Mouse (Mus musculus) cerebellum, adult 8-10 months (tissue): ENCODE data around the gene Gm49369.
"Not testable (repeated sequence)": the region's sequence is repeated elsewhere in the genome, so short reads cannot be mapped to it uniquely, and the experiment has no call there.

Experiments
- DNase-seq: peaks from one replicate; pipeline ENCODE4 v3.0.0; 2022

Gene Gm49369

GRCm38 (mm10) chr7:142382567-142382966, at the start of gene Gm49369:
TSS of gene Gm49369 (minus strand) at chr7:142382667.
- DNase-seq: no peak

- no peak for DNase-seq
Measured at GRCm38 (mm10) chr7:142431106-142431505, 48.6 kb upstream of the Gm49369 start.

- no peak for DNase-seq
Measured at GRCm38 (mm10) chr7:142430160-142430678, 47.8 kb upstream of the Gm49369 start.

- no peak for DNase-seq
Measured at GRCm38 (mm10) chr7:142428213-142428612, 45.7 kb upstream of the Gm49369 start.

- no peak for DNase-seq
Measured at GRCm38 (mm10) chr7:142425641-142426213, 43.3 kb upstream of the Gm49369 start.

GRCm38 (mm10) chr7:142421826-142422225, 39.4 kb upstream of the Gm49369 start:
- DNase-seq: no peak

GRCm38 (mm10) chr7:142419887-142420286, 37.4 kb upstream of the Gm49369 start:
- DNase-seq: no peak

- DNase-seq: no peak
Measured at GRCm38 (mm10) chr7:142418679-142419078, 36.2 kb upstream of the Gm49369 start.

GRCm38 (mm10) chr7:142418027-142418426, 35.6 kb upstream of the Gm49369 start:
- no peak for DNase-seq

- DNase-seq: no peak
Measured at GRCm38 (mm10) chr7:142416225-142416624, 33.8 kb upstream of the Gm49369 start.

GRCm38 (mm10) chr7:142415314-142415713, 32.8 kb upstream of the Gm49369 start:
- no peak for DNase-seq

- DNase-seq: no peak
Measured at GRCm38 (mm10) chr7:142413285-142413684, 30.8 kb upstream of the Gm49369 start.

GRCm38 (mm10) chr7:142409603-142410002, 27.1 kb upstream of the Gm49369 start:
- DNase-seq: no peak

- DNase-seq: no peak
Measured at GRCm38 (mm10) chr7:142408686-142409085, 26.2 kb upstream of the Gm49369 start.

GRCm38 (mm10) chr7:142407935-142408334, 25.5 kb upstream of the Gm49369 start:
- DNase-seq: no peak

- not testable (repeated sequence) for DNase-seq
Measured at GRCm38 (mm10) chr7:142405134-142405533, 22.7 kb upstream of the Gm49369 start.

- DNase-seq: no peak
Measured at GRCm38 (mm10) chr7:142403591-142403990, 21.1 kb upstream of the Gm49369 start.

- no peak for DNase-seq
Measured at GRCm38 (mm10) chr7:142400750-142401142, 18.3 kb upstream of the Gm49369 start.

- no peak for DNase-seq
Measured at GRCm38 (mm10) chr7:142400112-142400749, 17.8 kb upstream of the Gm49369 start.

GRCm38 (mm10) chr7:142399250-142399649, 16.8 kb upstream of the Gm49369 start:
- no peak for DNase-seq

GRCm38 (mm10) chr7:142398052-142398451, 15.6 kb upstream of the Gm49369 start:
- no peak for DNase-seq

- no peak for DNase-seq
Measured at GRCm38 (mm10) chr7:142396611-142397010, 14.1 kb upstream of the Gm49369 start.

- DNase-seq: no peak
Measured at GRCm38 (mm10) chr7:142395472-142395871, 13.0 kb upstream of the Gm49369 start.
